Mouse (Mus musculus) spleen, embryonic (tissue): Measurements from ENCODE around the gene Chd9.
"Not testable (repeated sequence)": the region's sequence is repeated elsewhere in the genome, so short reads cannot be mapped to it uniquely, and the experiment has no call there.

Experiments used
- CTCF ChIA-PET: fragments of 350-600 bp; sonication (Branson Sonifier 250); formaldehyde crosslinking; loops from one replicate; lab custom pipeline; 2022; lab: Charles Lee

Gene Chd9

GRCm38 (mm10) chr8:90902002-90902401, 73.8 kb downstream of the Chd9 start:
- CTCF ChIA-PET: no interaction called here

DNA sequence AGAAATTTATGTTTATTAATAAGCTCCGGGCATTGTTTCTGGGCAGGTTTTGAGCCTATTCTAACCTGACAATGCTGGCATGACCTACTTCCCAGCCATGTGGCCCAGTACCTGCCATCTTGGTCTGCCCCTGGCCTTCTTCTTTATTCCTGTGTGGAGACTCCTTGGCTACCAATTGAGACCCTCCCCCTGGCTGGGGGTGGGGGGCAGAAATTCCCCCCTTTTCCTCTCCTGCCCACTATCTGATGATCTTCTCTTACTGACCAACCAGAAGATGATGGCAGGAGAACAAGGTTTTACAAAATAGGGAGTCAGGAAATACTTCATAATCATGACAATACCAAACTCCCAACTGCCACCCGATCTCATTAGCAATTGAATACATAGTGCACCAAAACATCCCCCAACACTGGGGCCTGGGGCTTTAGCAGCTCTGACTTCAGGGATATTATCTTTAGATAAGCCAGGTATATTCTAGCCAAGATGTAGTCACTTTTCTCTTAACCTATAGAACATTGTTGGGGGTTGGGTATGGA, 76.1 kb downstream of the Chd9 start:
- CTCF ChIA-PET: interaction anchor here (0.6 kb wide), 1 partner anchor 112 kb away, joined by 3 read pairs; no protein-coding TSS in a partner anchor

GRCm38 (mm10) chr8:90906922-90907321, 78.8 kb downstream of the Chd9 start:
- CTCF ChIA-PET: no interaction called here

- CTCF ChIA-PET: no interaction called here
Observed at GRCm38 (mm10) chr8:90907516-90907847, 79.3 kb downstream of the Chd9 start.

GRCm38 (mm10) chr8:90907848-90908551, 79.8 kb downstream of the Chd9 start:
- CTCF ChIA-PET: no interaction called here

- CTCF ChIA-PET: no interaction called here
Observed at GRCm38 (mm10) chr8:90908580-90909471, 80.7 kb downstream of the Chd9 start.

- CTCF ChIA-PET: no interaction called here
Observed at GRCm38 (mm10) chr8:90923158-90923905, 95.2 kb downstream of the Chd9 start.

DNA sequence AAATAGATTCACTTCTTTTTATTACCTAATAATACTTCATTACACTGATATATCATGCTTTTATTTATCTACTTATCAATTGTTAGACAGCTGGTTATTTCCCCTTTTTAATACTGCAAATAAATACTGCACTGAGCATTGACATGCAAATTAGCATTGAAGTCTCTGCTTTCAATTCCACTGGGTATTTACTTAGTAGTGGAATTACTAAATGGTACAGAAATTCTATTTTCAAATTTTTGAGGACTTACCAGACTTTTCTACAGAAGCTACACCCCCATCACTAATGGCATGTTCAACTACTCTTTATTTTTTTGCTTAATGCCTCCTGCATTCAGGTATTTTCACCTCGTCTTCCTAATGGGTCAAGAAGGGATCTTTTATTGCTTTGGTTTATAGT, 100.3 kb downstream of the Chd9 start:
- CTCF ChIA-PET: interaction anchor here (0.5 kb wide), 1 partner anchor 10 kb away, joined by 3 read pairs; no protein-coding TSS in a partner anchor

GRCm38 (mm10) chr8:90930125-90930524, 102.0 kb downstream of the Chd9 start:
- CTCF ChIA-PET: not testable (repeated sequence)

DNA sequence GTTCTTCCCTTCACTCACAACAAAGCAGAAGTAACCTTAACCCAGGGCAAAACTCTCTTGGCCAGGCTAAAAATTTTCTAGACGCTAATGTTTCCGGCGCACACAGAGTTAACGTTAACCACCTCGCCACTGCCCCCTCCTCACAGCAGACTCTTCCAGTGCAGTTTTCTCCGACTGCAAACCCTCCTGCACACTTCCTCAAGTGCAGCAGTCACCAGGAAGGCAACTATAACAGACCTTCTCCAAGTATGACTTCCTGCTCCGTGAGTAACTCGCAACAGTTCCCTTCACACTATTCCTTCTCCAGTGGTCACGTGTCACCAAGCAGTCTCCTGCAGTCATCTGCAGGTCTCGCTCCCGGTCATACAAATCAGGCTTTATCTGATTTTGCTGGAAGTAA, 104.8 kb downstream of the Chd9 start:
- CTCF ChIA-PET: no interaction called here

- CTCF ChIA-PET: no interaction called here
Observed at GRCm38 (mm10) chr8:90934786-90935185, 106.6 kb downstream of the Chd9 start.

- CTCF ChIA-PET: interaction anchor here (0.6 to 1.1 kb wide), 3 partner anchors 15 to 22 kb away, joined by 3 to 5 read pairs (median 4); no protein-coding TSS in a partner anchor
Observed at GRCm38 (mm10) chr8:90936840-90937239, 108.7 kb downstream of the Chd9 start.

- CTCF ChIA-PET: interaction anchor here (0.5 kb wide), 1 partner anchor 27 kb away, joined by 3 read pairs; no protein-coding TSS in a partner anchor
Observed at GRCm38 (mm10) chr8:90938352-90938930, 110.3 kb downstream of the Chd9 start.

DNA sequence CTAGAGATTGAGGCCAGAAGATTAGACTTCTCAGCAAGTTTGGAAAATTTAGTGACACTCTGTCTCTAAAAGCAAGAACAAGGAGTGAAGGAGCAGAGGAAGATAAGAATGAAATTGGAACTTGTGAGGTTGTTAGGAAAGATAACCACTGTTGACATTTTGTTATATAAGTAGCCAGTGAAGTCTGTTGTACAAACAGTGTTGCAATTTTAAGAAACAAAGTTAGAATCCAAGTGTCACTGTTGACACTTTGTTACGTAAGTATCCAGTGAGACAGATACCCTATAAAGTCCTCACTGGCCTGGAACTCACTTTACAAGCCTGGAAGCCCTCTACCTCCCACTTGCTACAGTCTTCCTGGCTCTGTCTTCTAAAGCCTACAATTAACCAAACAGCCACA, 111.7 kb downstream of the Chd9 start:
- CTCF ChIA-PET: no interaction called here

- CTCF ChIA-PET: no interaction called here
Observed at GRCm38 (mm10) chr8:90943770-90944169, 115.6 kb downstream of the Chd9 start.

DNA sequence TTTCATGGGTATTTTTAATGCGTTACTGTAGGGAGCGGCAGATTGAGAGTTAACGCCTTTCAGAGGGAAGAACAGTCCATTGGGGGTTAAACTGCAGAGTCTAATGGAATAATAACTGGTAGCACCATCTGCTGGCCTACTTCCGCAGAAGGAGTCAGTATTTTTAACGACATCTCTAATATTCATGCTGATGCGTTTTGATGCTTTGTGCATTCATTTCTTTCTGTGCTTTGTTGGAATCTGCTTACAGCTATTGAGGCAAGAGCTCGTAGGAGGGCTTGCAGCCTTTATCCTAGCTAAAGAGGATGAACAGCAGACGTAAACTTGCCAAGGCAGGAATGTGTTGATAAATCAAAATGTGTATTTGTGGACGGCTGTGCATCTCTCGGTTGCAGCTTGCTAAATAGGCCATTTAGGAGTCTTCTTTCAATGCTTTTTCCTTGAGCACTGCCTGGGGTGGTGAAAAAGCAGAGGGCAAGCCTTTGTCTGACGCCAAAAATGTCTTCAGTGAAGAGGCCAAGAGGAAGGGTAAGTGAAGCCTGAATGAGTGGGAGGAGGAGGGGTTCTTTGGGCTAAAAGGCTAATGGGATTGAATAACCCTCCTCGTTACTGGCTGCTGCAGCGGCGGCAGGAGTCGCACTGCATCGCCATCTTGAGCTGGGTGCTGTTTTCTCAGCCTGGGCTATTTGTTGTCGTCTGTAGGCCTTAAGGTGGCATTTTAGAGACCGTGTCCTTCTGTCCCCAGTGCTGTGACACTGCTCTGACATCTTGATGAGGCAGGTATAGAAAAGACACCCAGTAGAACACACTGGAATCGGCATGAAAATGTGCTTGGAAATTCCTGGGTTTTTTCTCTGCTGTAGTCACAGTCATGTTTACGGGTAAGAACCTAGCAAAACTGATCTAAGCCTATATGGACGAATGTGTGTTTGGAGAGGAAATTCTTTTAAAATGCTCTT, 126.9 kb downstream of the Chd9 start:
- CTCF ChIA-PET: interaction anchor here (0.6 to 1.0 kb wide), 2 partner anchors 9 to 18 kb away, joined by 3 to 4 read pairs; no protein-coding TSS in a partner anchor

DNA sequence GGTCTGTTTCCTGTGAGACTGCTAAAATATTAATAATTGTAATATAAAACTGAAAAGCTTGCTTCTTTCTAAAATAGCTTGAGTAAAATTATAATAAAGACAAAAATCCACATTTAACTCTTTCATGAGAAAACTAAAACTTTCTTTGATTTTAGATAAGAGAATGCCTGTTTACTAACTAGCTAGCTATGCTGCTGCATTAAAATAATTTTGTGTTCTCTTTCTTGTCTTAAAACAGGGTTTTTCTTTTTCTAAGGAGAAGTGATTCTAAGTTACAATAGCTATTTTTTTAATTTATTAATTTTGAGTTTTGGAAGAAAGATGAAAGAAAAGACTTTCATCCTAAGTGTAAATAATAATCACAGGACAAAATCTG, 127.6 kb downstream of the Chd9 start:
- CTCF ChIA-PET: no interaction called here

DNA sequence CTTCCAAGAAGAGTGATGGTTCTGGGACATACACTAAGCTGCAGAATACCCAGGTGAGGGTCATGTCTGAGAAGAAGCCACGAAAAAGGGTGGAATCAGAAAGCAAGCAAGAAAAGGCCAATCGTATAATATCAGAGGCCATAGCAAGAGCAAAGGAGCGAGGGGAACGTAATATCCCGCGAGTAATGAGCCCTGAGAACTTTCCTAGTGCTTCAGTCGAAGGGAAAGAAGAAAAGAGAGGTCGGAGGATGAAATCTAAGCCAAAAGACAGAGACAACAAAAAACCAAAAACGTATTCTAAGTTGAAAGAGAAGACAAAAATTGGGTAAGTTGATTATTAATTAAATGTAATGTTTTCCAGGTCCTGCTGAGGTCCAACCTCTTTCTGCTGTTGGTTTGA, 128.2 kb downstream of the Chd9 start:
- CTCF ChIA-PET: no interaction called here

DNA sequence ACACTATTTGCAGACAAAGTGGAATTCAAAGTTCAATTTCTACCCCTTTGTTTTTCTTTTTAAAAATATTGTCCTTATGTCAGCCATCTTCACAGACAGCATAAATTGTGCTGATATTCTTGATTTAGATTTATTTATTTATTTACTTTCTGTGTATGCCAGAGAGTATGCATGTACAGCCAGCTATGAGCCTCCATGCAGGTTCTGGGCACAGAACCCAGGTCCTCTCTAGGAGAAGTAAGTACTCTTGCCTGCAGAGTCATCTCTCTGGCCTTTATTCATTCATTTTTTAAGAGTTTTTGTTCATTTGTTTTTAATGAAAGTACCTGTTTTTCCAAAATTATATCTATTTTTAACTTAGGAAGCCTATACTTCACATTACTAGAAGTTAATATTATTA, 129.6 kb downstream of the Chd9 start:
- CTCF ChIA-PET: no interaction called here

- CTCF ChIA-PET: interaction anchor here (1.0 kb wide), 1 partner anchor 14 kb away, joined by 3 read pairs; no protein-coding TSS in a partner anchor
Observed at GRCm38 (mm10) chr8:90959721-90960120, 131.6 kb downstream of the Chd9 start.
